28 mouse cellular contexts compared by ENCODE assay signal in the genomic region with DNA sequence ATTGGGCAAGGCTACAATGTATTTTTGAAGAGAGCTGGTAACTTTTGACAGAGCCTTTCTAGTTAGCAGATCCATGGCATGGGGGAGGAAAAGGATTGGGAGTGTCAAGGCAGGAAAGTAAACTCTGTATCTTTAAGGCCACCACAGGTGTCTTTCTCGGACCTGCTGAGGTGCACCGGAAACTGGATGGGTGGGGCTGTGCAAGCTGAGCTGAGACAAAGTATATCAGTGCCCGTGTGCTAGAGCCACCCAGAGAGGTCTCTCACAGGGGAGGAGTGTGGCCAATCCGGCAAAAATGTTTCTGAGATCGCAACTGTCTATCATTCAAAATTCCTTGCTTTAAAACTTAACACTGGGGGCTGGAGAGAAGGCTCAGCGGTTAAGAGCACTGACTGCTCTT. TPM values are rescaled to one million over a fixed set of nuclear protein-coding genes. Genes with fewer than 3 reads are reported as not detected.
A peak's percentile ranks its signal among the peaks of the same experiment; 100 is the strongest.
DNase-seq lines count a peak whose midpoint lies in the region; ATAC-seq and TF ChIP-seq lines count a peak whose summit lies in the region.
"Had no signal": no experiment of that assay in that cellular context is flagged by ENCODE, and none has a peak within 500 bp of the region (broad histone marks: within the 10 kb centered on the region; RNA-seq: fewer than 3 reads in every experiment).

No protein-coding gene starts in this region.

- H3K27me3 ChIP-seq in lung, postnatal 0 days (replicated peaks; ENCODE audit: insufficient read depth, low read length) = no peaks in the 10 kb centered on the region
- no peaks in the 10 kb centered on the region for H3K27me3 ChIP-seq in ES-Bruce4 (ENCODE audit: control insufficient read depth, insufficient read depth, low read length, poor library complexity, severe bottlenecking)
- no peaks in the 10 kb centered on the region for H3K27me3 ChIP-seq in liver, embryonic 12.5 days (replicated peaks)
- H3K27me3 ChIP-seq: forebrain, embryonic 13.5 days; heart, embryonic 13.5 days; hindbrain, embryonic 15.5 days had no signal

- H3K9ac ChIP-seq in lung, postnatal 0 days (replicated peaks; ENCODE audit: low read depth) = no peak overlapping the region
- H3K9ac ChIP-seq in ES-Bruce4 (ENCODE audit: low read depth, poor library complexity, severe bottlenecking) = no peak overlapping the region
- H3K9ac ChIP-seq in liver, embryonic 12.5 days = no peak overlapping the region
- H3K9ac ChIP-seq: forebrain, embryonic 13.5 days; heart, embryonic 13.5 days; hindbrain, embryonic 15.5 days had no signal

- H3K27ac ChIP-seq in lung, postnatal 0 days (ENCODE audit: low read length) = peak overlapping the region; percentile 77
- H3K27ac ChIP-seq in ES-Bruce4 (ENCODE audit: insufficient read depth, low read length) = peak overlapping the region; percentile 35; the same call in 1 of the 2 replicates
- no peak overlapping the region for H3K27ac ChIP-seq in liver, embryonic 12.5 days
- H3K27ac ChIP-seq: forebrain, embryonic 10.5 days; forebrain, embryonic 13.5 days; heart, adult 2 months; heart, embryonic 10.5 days; heart, embryonic 13.5 days; hindbrain, embryonic 15.5 days had no signal

- H3K4me1 ChIP-seq in lung, postnatal 0 days (ENCODE audit: insufficient read depth, low read depth, low read length) = no peaks in the 10 kb centered on the region
- no peaks in the 10 kb centered on the region for H3K4me1 ChIP-seq in ES-Bruce4 (ENCODE audit: control insufficient read depth, insufficient read depth, low read length)
- peaks cover 9% of the 10 kb centered on the region; the same call in 1 of the 2 replicates for H3K4me1 ChIP-seq in liver, embryonic 12.5 days
- H3K4me1 ChIP-seq: hindbrain, embryonic 15.5 days had no signal

- H3K4me2 ChIP-seq in lung, postnatal 0 days (replicated peaks; ENCODE audit: low read depth, low read length) = no peak overlapping the region
- no peak overlapping the region for H3K4me2 ChIP-seq in liver, embryonic 12.5 days
- H3K4me2 ChIP-seq: forebrain, embryonic 13.5 days; heart, embryonic 13.5 days; hindbrain, embryonic 15.5 days had no signal

- WGBS in lung, postnatal 0 days = 76% methylated on average over 6 of the region's 6 CpGs
- 80% methylated on average over 6 of the region's 6 CpGs for WGBS in liver, embryonic 12.5 days (ENCODE audit: insufficient replicate concordance)

- DNase-seq in lung, postnatal 0 days (ENCODE audit: low spot score) = no peak
- DNase-seq in lung, postnatal 10 days = no peak
- peak; percentile 35 for DNase-seq in ZHBTc4 (ENCODE audit: low read depth, low spot score)
- DNase-seq in layer of hippocampus, adult 9-10 months (ENCODE audit: low spot score) = no peak
- DNase-seq: adrenal gland, postnatal 10 days; adrenal gland, postnatal 36 days; B cell, adult 2 months; cerebellum, adult 18-20 months; cerebellum, adult 9-10 months; cerebellum, postnatal 14 days; gastrocnemius, postnatal 10 days; gastrocnemius, postnatal 36 days; heart, adult 2 months; heart, postnatal 14 days; heart, postnatal 4 days had no signal

- no peak overlapping the region for H3K4me3 ChIP-seq in lung, postnatal 0 days (ENCODE audit: low read depth, low read length)
- no peak overlapping the region for H3K4me3 ChIP-seq in ES-Bruce4 (ENCODE audit: low read depth, low read length)
- no peak overlapping the region for H3K4me3 ChIP-seq in liver, embryonic 12.5 days
- H3K4me3 ChIP-seq: forebrain, embryonic 10.5 days; forebrain, embryonic 13.5 days; heart, adult 2 months; heart, embryonic 10.5 days; heart, embryonic 13.5 days; hindbrain, embryonic 15.5 days had no signal

- no peak for TF ChIP-seq EP300 in lung, postnatal 0 days (IDR thresholded peaks at IDR 0.05)
- no peak for TF ChIP-seq EP300 in ES-Bruce4 (IDR thresholded peaks at IDR 0.05; ENCODE audit: insufficient read depth, low read depth, low read length)

- no peak for TF ChIP-seq CTCF in lung, postnatal 0 days (IDR thresholded peaks at IDR 0.05)
- no peak for TF ChIP-seq CTCF in ES-Bruce4 (IDR thresholded peaks at IDR 0.05; ENCODE audit: low read depth, low read length)

- no peaks in the 10 kb centered on the region for H3K36me3 ChIP-seq in lung, postnatal 0 days (ENCODE audit: insufficient read depth, low read length)
- H3K36me3 ChIP-seq in ES-Bruce4 (ENCODE audit: control insufficient read depth, insufficient read depth, low read length, poor library complexity, severe bottlenecking) = no peaks in the 10 kb centered on the region
- H3K36me3 ChIP-seq in liver, embryonic 12.5 days = peaks cover 18% of the 10 kb centered on the region

- no peak for ATAC-seq in lung, postnatal 0 days
- ATAC-seq in liver, embryonic 12.5 days = no peak
- ATAC-seq: forebrain, embryonic 13.5 days; forebrain, embryonic 16.5 days had no signal

- TF ChIP-seq POLR2A in ES-Bruce4 (IDR thresholded peaks at IDR 0.05; ENCODE audit: insufficient read depth, low read length) = no peak

- H3K9me3 ChIP-seq in lung, postnatal 0 days (ENCODE audit: low read length) = no peaks in the 10 kb centered on the region
- H3K9me3 ChIP-seq in ES-Bruce4 (replicated peaks; ENCODE audit: control insufficient read depth, insufficient read depth, low read length, poor library complexity, severe bottlenecking) = no peaks in the 10 kb centered on the region
- no peaks in the 10 kb centered on the region for H3K9me3 ChIP-seq in liver, embryonic 12.5 days (replicated peaks)
- H3K9me3 ChIP-seq: forebrain, embryonic 10.5 days; forebrain, embryonic 13.5 days; heart, embryonic 10.5 days; heart, embryonic 13.5 days; hindbrain, embryonic 15.5 days had no signal

RNA-seq across cellular contexts. Expression of a gene that starts 35.3 kb away (rescaled TPM):
- polyA plus RNA-seq in lung, postnatal 0 days (2015; fragmentation: Nextera tagmentation; extraction: Ambion mirVana) = 0.31 and 0.40 TPM in 2 replicates
- 1.6 and 1.9 TPM in 2 replicates for polyA plus RNA-seq in ES-Bruce4 (2011; ENCODE audit: insufficient read depth, insufficient read length, low read depth, missing spikeins)
- 2.0 and 2.2 TPM in 2 replicates for polyA plus RNA-seq in liver, embryonic 12.5 days (2016; fragmentation: Nextera tagmentation; extraction: Ambion mirVana)
- polyA plus RNA-seq: heart, adult 2 months had no signal

RNA-seq across cellular contexts. Expression of a gene that starts 51.3 kb away (rescaled TPM):
- polyA plus RNA-seq in lung, postnatal 0 days (2015; fragmentation: Nextera tagmentation; extraction: Ambion mirVana) = not detected in 2 replicates
- polyA plus RNA-seq in ES-Bruce4 (2011; ENCODE audit: insufficient read depth, insufficient read length, low read depth, missing spikeins) = not detected in 2 replicates
- not detected in 2 replicates for polyA plus RNA-seq in liver, embryonic 12.5 days (2016; fragmentation: Nextera tagmentation; extraction: Ambion mirVana)
- polyA plus RNA-seq: embryonic facial prominence, embryonic 11.5 days; embryonic facial prominence, embryonic 14.5 days; forebrain, embryonic 10.5 days; forebrain, embryonic 16.5 days; heart, adult 2 months; heart, embryonic 10.5 days; heart, embryonic 13.5 days; heart, embryonic 16.5 days; hindbrain, embryonic 11.5 days; hindbrain, embryonic 15.5 days; intestine, embryonic 14.5 days had no signal
